Mouse (Mus musculus) adrenal gland, adult (tissue): Measurements from ENCODE around the gene Csrp2.

ENCODE experiments used
- DNase-seq, 2 experiments: peaks; one replicate each; pipeline ENCODE4 v3.0.0; 2022 to 2023; ENCODE audit warnings: low spot score in 1 of 2; ENCODE audit not compliant: inconsistent age in 2 of 2

Csrp2 gene

DNA sequence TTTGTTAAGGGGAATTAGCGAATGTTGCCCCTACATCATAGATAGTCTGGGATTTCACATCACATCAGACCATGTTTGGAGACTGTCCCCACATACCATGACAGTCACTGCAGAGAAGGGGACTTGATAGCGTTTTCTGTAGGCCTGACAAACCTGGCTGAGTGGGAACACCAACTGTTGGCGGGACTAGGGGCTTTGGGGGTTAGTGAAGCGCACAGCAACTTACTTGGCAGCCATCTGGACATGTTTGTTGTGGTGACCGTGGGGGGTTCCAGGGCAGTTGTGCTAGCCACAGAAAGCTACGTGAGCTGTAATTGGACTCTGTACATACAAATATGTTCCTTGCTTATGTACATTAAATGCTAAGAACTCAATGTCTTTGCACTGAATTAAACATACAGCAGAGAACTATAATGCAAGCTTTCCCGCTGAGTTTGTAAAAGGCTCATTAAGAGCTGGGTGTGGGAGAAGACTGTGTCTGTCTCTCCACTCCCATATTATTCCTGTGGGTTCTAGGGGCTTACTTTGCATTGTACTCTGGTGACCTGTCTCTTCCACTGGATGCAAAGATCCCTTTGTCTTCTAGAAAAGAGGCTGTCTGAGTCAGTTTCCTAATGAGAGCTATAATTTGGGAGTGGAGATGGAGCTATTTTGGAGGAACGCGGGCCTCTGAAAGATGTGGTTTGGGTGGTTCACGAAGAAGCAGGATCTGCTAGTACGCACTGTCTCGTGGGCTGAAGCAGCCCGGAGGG lies 11.7 kb downstream of the Csrp2 start:
- peak in 1 of 2 experiments; percentile 30 for DNase-seq

DNA sequence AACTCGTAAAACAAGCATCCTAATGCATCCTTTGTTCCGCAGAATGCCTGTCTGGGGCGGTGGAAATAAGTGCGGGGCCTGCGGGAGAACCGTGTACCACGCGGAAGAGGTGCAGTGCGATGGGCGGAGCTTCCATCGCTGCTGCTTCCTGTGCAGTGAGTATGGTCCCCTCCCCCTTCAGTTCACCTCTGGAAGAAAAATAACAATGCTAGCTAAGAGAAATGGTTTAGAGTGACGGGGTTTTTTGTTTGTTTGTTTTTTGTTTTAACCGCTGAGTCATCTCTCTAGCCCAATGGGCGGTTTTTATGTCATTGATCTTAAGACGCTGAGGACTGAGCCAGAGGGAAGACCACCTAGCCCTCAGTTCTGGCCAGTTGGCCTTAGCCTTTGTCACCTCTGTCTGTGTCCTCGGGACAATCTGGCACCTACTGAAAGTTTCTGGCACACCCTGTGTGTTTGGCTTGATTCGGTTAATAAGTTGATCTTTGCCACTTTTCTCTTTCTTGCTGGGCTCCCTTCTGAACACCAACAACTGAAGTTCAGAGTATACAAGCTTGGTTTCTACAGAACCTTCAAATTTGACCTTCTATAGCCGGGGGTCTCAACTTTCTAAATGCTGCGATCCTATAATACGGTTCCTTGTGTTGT lies 12.4 kb downstream of the Csrp2 start:
- DNase-seq = peak in 1 of 2 experiments; percentile 54

DNA sequence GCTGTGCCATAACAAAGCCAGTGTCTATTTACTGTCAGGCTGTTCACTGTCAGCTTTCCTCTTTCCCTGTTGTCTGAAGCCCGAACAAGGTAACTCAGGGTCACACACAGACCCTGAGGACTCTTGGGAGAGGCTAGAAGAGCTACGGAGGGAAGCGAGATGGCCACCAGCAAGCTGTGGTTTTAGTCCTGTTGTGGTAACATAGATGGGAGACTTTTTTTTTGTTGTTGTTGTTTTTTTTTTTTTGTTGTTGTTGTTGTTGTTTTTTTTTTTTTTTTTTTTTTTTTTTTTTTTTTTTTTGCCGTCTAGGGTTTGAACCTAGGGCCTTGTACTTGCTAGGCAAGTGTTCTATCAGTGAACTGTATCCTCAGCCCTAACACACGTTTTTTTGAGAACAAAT lies 14.0 kb downstream of the Csrp2 start:
- no peak for DNase-seq

DNA sequence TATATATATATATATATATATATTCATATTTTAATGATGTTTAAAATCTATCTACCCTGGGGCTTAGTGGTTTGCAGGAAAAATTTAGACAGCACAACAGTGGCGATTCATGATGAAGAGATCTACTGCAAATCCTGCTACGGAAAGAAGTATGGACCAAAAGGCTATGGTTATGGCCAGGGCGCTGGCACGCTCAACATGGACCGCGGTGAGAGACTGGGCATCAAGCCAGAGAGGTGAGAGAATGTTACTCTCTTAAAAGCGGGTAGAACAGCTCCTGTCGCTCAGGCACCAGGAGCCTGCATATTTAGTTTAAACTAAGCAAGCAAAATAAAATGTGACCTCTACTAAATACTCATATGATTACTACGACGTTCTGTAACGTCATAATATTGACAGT lies 15.5 kb downstream of the Csrp2 start:
- no peak for DNase-seq

DNA sequence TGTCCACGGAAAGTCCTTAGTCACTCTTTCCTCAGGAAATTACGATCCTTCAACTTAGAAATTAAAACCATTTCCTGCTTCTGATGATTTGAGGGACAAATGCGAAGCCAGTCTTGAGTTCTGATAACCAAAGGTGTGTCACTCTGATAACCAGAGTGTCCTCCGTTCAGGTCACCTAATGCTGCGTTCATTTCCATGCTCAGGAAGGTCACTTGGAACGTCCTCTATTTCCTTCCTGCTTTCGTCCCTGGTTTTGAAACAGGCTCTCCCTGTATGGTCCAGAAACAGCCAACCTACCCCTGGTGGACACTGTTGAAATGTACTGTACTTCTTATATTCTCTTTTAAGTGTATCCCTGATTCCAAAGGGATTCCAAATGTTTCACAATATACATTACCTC lies 16.1 kb downstream of the Csrp2 start:
- no peak for DNase-seq

DNA sequence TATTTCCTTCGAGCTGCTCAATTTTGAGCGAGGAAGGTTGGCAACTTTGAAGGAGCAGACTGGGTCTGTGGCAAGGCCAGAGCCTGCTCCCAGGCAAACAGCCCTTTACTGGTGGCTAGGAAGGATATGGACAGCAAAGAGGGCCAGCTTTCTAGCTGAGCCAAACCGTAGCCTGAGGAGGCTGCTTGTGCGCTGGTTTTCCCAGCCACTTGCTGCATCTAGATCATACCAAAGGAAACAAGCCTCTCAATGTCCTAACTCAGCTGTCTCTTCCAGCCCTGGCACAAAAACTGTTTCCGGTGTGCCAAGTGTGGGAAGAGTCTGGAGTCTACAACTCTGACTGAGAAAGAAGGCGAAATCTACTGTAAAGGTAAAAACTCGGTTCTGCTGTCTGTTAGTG lies 18.8 kb downstream of the Csrp2 start:
- DNase-seq = no peak

DNA sequence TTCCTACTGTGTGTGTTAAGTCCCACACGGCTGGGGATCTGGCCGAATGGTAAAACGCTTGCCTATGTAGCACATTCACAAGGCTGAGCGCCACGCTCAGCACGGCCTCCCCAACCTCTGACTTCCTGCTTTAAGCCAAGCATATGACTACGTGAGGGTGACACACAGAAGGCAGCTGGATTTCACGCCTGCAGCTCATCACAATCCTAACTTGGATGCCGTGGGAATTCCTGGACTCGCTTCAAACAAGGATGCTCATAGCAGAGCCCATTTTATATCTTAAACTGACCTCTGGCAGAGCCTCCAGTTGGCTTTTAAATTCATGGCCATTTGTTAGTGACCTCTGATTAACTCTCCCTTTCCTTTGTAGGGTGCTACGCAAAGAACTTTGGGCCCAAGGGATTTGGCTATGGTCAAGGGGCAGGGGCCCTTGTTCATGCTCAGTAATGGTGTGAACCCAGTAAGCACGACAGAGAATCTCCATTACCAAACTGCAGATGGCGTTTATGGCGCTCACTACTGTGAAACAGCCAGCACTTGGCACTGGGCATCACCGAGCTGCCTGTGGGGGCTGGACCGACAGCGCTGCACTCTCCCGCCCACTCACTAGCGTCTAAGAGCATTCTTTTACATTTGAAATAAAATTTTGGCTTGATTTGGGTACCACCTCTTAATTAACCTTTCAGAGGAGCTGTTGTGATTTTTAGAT lies 19.4 kb downstream of the Csrp2 start:
- DNase-seq = no peak

DNA sequence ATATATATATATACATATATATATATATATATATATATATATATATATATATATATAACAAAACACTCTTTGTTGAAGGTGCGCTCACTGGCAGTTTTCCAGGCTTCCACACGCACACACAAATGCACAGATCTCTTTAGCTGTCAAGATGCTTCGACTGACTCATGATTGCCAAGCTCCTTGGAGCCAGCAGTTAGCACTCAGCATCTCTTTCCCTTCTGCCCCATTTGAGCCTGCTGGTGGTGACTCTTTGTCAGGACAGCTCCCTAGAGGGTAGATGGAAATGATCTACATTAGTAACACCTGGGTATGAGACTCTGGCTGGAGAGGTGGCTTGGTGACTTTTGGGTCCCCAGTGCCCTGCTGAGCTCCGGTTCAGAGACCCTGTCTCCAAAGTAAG lies 20.1 kb downstream of the Csrp2 start:
- DNase-seq = no peak

DNA sequence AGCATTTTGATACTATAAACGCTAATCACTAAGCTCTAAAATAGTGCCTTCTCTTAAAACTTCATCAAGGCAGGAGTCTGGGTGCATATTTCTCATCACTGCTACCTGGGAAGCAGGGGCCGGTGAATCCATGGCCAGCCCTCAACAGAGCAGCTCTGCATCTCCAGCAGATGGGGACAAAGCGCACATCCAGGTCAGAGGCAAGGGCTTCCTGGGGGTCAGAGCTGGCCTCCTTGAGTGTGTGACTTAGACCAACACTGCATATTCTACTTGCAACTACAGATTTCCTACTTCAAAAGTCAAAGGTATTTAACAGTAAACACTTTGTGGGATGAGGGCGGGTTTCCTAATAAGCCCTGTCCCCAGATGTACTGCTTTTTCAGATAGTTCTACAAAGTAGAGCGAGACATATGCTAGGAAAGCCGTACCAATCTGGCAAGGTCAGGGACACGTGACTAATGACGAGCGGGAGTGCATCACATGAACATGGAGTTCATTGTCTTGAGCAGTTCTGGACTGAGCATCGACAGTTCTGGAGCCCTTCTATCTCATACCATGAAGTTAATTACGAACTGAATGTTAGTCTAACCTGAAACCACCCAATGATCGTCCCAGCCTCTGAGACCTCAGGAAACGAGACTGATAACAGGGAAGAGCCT lies 21.3 kb downstream of the Csrp2 start:
- DNase-seq = peak in 1 of 2 experiments; percentile 67

DNA sequence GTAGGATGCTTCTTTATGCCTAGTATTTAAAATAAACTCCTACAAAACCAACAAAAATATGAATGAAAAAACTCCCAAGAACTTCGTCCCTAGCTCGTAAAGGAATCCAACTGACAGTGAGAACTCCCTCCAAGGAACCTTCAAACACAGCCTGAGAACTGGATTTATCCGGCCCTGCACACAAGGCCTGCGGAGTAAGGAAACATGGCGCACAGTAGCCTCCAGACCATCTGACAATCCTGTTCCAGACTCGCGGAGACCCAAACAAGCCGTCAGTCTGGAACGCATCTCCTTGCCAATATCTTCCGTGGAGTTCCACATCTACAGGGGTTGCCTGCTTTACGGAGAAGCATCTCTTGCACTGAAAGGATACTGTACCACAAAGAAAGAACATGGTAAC lies 22.4 kb downstream of the Csrp2 start:
- no peak for DNase-seq

DNA sequence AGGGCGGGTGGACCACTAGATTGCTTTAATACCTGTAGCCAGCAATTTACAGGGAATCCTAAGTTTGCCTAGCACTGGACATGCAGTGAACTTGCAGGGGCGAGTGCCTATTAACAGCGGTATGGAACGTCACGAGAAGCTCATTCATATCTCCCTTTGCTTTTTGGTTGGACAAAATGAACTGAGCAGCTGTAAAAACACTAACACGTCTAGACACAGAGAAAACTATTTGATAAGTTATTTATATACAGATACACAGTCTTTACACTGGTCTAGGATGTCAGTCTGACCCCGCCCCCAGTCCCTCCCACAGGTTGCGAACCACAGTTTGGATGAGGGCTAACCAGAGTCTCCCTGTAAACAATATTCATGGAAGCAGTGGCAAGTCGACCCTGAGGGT lies 23.2 kb downstream of the Csrp2 start:
- DNase-seq = no peak

DNA sequence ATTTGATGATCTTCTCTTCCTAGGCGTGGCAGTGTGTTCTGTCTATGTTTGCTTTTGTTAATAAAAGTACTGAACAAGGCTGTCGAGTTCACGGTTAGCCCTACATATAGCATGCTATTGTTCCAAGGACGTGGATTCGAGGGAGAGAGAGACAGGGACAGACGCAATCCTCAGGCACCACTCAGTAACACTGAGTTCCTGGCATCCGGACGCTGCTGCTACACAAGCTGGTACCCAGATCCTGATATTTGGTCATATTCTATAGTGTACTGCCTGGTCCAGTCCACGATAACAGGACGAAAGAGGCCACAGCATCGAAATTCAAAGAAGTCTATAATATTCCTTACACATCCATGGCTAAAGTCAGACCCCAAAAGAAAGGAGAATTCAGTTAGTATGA lies 24.6 kb downstream of the Csrp2 start:
- DNase-seq = no peak

DNA sequence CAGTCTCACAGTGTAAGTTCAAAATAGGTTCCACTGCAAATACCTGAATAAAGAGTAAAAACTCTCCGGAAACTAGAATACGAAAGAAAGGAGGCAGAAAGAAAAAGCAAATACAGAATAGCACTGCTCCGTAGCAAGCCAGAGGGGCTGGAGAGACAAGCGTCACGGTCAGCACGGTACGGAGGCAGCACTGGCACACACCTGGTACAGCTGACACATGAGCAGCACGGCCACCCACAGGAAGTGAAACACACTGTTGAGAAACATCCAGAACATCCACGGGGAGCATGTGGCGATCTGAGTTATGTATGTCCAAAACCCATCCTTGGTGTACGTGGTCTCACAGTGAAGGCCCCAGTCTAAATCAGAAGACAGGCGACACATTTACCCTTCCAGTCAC lies 26.4 kb downstream of the Csrp2 start:
- no peak for DNase-seq

DNA sequence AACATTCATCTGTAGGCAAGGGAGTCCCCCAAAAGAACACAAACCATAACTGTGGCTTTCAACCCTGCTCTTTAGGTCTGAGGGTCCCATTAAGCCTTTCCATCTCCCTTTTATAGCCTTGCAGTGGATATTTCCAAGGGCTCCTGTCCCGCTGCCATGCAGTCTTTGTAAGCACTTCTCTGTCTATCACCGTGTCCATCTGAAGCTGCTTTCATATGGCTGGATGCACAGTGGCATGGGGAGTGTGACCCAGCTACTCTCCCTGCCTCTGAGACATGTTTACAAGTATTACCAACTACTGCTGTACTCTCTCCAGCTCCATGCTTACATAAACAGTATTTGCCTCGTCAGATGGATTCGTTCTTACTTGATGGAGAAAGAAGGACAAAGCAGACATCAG lies 28.0 kb downstream of the Csrp2 start:
- no peak for DNase-seq

DNA sequence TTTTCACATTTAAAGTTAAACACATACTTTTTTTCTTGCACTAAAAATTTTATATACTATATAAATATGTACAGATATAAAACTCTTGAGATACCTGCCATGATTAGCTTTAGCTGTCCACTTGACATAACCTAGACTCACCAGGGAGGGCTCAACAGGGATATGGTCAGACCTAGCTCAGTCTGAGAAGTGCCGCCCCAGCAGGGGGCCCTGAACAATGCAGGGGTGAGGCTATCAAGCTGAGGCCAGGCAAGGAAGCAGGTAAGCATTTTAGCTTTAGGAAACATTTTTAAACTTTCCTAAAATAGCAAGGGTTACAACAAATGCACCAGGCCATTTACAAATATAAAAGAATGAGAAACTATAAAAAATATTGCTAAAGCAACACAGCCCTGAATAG lies 31.5 kb downstream of the Csrp2 start:
- DNase-seq = no peak

DNA sequence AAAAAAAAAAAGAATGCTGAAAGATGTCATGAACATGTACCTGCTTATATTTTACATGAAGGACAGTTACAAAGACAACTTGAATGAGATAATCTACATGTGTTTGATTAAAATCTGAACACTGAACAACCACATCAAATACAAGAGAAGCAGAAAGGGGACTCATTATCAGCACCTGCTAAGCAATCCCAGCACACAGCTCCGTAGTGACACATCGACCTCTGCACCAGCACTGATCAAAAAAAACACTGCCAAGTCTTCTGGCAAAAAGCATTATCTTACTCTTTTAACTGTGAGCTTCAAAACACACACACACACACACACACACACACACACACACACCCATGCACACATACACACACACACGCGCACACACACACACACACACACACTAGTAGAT lies 32.2 kb downstream of the Csrp2 start:
- no peak for DNase-seq

DNA sequence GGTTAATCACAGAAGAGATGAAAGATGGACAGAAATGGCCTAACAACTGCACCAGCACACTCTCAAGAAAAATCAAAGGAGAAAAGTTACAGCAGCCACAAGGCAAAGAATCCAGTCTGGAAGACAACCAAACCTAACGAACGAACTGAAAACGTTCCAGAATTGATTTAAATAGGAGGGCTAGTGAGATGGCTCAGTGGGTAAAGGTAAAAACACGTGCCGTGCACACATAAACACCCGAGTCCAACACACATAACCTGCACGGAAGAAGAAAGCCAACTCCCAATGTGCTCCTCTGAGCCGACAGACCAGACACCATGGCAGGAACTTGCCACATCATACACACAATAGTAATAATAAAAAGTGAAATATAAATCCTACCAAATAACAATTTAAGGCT lies 32.7 kb downstream of the Csrp2 start:
- no peak for DNase-seq

DNA sequence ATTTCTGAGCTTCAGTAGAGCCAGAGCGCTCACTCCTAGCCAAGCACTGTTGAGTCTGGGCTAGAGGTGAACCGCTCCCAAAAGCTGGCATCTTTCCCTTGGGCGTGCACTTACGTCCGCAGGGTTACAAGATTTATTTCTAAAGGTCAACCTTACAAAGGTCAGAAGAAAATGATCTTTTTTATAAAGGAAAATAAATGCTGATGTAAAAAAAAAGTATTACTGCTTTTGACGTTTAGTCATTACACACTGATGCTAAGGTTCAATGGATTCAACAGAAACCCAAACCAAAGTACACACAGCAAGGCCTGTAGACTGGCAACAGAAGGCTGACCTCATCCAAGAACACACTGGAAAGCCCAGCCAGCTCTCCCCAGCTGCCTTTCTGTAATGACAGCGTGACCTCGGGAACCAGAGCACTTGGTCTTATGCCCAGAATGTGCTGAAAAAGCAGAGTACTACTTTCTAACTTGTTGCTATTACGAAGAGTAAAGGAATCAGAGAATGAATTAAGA lies 33.4 kb downstream of the Csrp2 start:
- peak; percentile 91 to 96 for DNase-seq

DNA sequence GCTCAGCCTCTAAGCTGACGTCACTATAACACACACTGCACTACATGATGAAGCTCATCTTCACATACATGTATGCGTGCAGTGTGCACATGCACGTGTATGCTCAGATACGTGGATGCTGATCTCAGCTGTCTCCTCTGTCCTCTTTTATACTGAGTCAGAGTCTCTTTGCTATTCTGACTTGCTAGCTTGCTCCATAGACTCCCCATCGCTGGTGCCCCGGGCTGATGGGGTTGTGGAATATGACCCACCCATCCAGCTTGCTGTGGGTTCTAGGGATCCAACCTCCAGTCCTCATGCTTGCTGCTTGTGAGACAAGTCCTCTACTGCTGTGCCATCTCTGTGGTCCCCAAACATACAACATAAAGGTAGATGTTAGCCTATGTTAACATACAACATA lies 39.3 kb downstream of the Csrp2 start:
- DNase-seq = no peak

DNA sequence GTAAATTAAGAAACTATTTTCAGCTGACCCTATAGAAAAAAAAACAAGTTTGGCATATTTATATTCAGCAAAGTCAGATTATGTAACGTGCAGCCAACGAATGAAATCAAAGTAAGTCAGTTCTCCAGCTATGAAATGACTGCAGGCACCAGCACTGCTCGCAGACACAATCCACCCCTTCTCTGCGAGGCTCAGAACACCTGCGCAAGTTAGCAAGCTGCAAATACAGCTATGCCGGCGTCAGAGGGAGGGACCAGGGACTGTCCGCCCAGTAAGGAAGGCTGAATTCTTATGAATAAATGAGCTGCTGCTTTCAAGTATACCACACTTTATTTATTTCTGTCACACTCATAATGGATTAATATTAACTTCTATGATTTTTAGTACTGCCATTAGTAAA lies 40.2 kb downstream of the Csrp2 start:
- no peak for DNase-seq

DNA sequence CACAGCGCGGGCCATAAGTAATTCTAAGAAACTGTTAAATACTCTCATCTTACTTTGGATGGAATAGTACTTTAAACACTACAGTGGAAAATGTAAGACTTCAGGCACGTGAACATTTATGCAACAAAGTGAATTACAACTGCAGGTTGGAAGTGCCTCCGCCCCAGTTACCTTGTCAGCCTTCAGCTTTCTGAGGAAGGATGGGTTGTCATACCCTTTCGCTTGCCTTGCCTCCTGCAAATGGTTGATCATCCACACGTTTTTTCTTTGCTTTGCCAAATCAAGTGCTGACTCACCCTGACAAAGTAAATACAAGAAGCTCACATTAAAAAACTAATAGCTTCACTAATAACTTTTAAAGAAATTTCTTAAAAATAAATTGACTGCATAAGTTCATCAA lies 41.3 kb downstream of the Csrp2 start:
- no peak for DNase-seq

DNA sequence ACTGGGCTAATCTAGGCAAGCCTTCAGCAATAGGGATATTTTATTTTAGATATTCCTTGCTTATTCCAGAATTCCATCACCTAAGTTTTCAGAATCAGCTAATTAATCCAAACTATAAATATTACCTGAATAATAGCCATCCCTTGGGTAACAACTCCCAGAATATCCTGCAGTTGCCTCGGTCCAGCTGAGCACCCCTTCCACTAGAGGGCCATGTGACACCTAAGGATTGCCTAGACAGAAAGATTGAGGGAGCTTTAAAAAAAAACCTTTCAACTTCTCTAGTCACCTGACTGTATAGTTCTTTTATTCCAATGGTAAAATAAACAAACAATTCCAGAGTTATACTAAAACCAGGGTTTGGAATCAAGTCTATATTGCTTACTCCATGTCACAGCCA lies 42.6 kb downstream of the Csrp2 start:
- no peak for DNase-seq
